Mouse (Mus musculus) neutrophil, adult 5-6 weeks (primary cell): ENCODE measurements around the gene Smarcd3. TPM values are rescaled to one million over a fixed set of nuclear protein-coding genes. Genes with fewer than 3 reads are reported as not detected.
A peak's percentile ranks its signal among the peaks of the same experiment; 100 is the strongest.

ENCODE experiments used
- ATAC-seq: fragments of 151-379, 151-347 bp; 2 replicates; pipeline ENCODE4 v1.8.0; 2017; ENCODE audit warnings: mild to moderate bottlenecking, moderate TSS enrichment; ENCODE audit not compliant: insufficient number of reproducible peaks, poor library complexity, low FRiP score, severe bottlenecking; ENCODE audit errors: extremely low read depth
- total RNA-seq: library from RNA; stranded (forward); fragments of 200-1000 nt; gene quantifications from 2 replicates; pipeline ENCODE4 v1.2.3, GENCODE M21; 2017

Smarcd3 gene
- total RNA-seq, 1 experiment from 2014 or later = 1.0 TPM

DNA sequence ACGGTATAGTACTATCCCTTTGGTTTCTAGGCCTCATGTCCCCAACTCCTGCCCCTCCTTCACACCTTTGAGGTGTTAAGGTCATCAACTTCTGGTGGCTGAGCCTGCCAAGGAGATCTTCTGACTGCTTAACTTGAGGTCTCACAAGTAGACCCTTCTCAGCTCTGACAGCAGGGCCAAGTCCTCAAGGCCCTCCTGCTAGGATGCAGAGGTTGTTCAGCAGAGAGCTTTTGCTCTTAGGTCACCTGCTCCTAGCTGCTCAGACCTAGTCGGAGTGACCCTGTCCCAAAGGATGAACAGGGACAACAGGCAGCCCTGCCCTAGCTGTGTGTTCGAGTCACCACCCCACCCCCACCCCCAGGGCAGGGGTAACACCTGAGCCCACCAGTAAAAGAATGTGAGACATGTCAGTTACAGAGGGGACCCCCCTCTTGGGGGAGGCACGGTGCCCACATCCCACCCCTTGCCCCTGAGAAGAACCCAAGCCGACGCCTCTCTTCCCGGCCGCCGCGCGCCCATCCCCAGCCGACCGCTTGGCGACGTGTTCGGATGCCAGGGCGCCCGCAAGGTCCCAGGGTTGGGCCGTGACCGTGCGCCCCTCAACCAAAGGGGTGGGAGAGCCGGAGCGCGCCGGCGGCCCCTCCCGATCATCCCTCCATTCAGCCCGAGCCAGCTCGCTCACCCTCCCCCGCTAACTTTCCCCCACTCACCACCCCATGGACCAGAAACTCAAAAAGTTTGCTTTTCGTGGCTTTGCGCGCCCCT, 23.0 kb downstream of the Smarcd3 start:
- ATAC-seq = no peak

DNA sequence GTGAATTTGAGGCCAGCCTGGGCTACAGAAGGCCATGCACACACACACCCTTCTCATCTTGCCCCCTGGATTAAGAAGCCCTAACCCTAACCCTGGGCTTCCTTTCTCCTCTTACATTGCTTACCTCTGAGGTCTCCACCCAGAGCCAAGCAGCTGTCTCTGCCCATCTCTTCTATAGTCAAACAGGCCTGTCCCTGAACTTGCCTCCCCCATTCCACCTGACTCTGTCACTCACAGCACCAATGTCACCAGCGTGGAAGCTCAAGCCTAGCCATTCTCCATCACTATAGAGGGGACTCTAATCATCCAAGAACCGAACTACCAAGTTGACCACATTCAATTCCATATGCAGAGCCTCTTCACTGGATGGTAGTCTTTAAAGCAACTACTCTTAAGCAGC, 24.0 kb downstream of the Smarcd3 start:
- ATAC-seq = no peak

GRCm38 (mm10) chr5:24599137-24599536, 25.1 kb downstream of the Smarcd3 start:
- no peak for ATAC-seq

DNA sequence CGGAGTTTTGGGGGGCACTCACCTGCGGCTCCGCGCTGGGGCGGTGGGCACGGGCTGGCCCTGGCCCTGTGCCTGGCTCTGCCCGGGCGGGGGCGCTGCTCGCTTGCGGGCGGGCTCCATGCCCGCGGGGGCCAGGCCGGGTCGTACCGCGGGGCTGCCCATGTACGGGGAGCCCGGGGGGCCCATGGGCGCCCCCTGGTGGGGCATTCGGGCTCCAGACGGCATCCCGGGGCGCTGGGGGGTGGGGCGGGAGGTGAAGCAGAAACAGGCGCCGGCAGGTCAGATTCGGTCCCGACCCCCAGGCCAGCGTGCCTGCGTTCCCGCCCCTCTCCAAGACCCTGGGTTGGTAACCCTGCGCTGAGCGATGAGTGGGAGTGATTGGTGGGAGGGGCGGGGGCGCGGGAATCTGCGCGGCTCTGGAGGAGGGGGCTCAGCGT, 25.6 kb downstream of the Smarcd3 start:
- no peak for ATAC-seq

DNA sequence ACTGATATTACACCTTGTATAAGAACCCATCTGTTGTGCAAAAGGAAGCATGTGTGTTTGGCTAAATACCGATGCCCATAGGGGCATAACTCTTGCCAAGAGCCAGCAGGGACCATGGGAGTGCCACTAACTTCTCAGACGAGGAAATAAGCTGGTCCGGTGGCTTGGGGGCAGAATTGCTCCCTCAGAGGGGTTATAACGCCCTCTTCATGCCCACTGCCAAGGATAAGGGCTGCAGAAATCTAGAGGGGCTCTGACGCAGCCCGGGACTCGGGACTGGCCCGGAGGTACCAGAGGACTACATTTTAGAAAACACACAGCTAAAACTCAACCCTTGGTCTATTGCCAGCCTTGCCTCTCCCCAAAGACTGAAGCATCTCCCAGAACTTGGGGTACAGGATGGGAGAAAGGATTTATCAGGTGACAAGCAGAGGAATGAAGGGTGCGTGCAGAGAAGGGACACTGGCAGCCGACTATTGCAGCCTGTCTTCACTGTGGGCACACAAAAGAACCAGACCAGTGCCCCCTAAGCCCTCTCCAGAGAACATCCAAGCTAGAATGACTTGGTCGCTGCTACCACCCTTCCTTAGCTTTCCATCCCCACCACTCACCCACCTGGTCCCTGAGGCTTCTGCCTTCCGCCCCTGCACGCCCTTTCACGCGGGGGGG, 26.2 kb downstream of the Smarcd3 start:
- ATAC-seq = no peak

DNA sequence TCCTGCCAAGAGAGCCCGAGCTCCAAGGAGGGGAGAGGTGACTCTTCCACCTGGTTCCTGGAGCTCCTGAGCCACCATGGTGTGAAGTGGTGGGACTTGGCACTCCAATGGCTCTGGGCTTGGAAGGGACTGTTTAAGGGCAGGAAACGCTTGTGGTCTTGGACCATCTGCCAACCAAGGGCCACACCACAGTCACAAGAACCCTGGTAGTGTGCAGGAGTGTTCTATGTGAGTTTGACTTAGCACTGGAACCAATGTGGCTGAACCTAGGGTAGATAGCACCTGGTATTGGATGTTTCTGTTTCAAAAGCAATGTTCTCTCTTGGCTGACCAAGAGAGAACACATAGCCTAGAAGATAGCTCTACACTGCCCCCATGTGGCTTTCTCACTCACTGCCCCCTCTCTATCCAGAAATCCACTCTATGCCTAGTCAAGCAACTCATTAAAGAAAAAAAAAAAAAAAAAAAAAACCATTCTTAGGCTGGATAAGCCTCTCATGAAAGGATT, 26.9 kb downstream of the Smarcd3 start:
- peak; percentile 72 for ATAC-seq

DNA sequence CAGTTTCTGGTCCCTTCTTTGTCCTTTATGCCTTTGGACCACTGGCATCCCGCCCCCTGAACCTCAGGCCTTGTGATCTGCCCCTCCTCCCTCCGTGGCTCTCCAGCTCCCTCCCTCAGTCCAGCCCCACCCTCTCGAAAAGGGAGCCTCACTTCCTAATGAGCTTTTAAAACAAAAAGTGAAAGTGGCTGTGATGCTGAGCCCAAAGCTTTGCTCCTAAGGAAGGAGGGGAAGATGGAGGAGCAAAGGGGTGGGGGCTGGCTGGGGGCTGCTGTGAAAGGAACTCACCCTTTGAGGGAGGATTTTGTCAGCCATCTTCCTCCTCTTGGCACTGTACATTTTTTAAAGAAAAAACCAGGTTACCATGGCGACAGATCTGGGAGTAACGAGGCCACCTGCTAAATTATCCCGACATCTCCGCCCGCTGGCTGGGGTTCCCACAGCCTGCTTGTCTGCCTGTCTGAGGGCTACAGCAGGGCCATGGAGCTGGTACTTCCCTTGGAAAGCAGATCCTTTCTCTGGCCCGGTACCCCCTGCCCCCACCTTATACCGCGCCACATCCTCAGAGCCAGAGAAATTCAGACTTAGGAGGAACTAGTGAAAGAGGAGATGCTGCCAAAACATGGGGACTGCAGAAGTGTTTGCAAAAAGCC, 27.6 kb downstream of the Smarcd3 start:
- peak; percentile 34; the same call in 1 of the 2 replicates for ATAC-seq

GRCm38 (mm10) chr5:24595786-24596380, 28.3 kb downstream of the Smarcd3 start:
- no peak for ATAC-seq

DNA sequence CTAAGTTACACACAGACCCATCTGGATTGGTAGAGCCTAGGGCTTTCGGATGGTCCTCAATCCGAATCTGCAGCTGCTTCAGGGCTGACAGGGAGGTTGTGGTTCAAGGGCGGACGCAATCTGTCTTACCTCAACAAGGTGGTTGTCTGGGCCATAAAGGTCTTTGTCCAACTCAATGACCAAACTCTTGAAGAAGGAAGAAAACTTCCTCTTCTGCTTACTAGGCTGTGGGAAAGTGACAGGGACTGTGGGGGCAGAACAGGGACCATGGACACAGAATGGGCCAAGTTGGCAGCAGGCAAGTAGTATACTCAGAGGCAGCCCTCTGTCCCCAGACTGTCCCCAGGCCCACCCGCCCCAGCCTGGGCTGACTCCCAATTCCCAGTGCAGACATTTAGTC, 28.9 kb downstream of the Smarcd3 start:
- ATAC-seq = no peak

- no peak for ATAC-seq
These were observed 29.9 kb downstream of the Smarcd3 start for GRCm38 (mm10) chr5:24594346-24594745.

- ATAC-seq = no peak
These were observed 30.3 kb downstream of the Smarcd3 start for GRCm38 (mm10) chr5:24593928-24594327.

- ATAC-seq = no peak
These were observed 31.0 kb downstream of the Smarcd3 start for GRCm38 (mm10) chr5:24593230-24593629.

GRCm38 (mm10) chr5:24592471-24593160, 31.6 kb downstream of the Smarcd3 start:
- no peak for ATAC-seq

- ATAC-seq = no peak
These were observed 32.3 kb downstream of the Smarcd3 start for GRCm38 (mm10) chr5:24591796-24592470.

DNA sequence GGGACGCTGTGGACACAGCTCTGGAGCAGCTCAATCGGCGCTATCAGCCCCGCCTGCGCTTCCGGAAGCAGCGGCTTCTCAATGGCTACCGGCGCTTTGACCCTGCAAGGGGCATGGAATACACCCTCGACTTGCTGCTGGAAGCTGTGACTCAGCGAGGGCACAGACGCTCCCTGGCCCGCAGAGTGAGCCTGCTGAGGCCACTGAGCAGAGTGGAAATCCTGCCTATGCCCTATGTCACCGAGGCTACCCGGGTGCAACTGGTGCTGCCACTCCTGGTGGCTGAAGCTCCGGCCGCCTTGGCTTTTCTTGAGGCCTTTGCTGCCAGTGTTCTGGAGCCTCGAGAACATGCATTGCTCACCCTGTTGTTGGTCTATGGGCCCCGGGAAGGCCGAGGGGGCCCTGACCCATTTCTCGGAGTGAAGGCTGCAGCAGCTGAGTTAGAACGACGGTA, 32.9 kb downstream of the Smarcd3 start:
- ATAC-seq = no peak

DNA sequence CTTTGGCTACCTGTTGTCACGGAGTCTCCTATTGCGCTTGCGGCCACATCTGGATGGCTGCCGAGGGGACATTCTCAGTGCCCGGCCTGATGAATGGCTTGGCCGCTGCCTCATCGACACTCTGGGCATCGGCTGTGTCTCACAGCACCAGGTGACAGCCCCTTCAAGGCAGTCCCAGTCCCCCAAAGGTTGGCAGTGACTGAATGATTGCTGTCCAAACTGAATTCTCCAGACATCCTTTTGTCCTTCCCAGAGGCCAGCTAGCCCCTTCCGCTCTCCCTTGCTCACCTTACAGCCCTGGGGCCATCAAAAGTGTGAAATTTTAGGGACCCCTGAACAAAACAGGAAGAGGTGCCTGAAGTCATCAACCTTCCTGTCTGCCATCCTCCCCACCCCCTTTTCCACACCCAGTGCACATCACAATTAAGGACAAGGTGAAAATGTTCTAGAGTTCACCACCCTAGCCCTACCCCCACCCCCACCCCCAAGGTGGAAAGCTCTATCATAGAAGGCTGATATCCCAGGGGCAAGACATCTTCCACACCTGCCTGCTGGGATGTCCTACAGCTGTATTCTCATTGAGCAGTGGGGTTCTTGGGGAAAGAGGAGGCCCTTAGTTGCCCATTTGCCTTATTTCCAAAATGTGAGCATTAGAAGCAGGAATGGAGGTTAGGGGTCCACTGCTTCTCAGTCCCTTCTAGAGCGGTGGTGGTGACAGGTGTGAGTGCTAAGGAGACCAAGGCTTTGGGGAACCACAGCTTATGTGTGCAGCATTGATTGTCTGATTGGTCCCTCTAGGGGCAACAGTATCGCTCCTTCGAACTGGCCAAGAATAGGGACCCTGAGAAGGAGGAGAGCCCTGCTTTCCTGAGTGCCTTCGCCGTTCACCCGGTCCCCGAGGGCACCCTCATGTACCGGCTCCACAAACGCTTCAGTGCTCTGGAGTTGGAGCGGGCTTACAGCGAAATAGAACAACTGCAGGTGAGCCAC, 34.4 kb downstream of the Smarcd3 start:
- ATAC-seq = no peak

DNA sequence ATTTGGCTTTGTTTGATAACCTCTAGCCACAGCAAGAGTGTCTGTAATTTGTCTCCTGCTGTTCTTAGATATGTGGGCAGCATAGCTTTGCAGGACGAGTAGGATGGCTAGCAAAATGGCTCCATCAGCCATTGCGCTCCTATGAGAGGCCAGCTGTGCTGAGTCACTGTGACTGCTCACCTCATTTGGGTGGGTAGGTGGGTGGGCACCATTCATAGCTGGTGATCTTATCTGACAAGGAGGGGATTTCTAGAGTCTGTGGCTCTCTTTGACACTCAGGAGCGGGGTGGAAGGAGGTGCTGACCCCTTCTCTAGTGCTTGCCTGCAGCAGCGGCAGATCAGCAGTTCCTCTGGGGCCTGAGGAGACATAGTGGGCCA, 37.0 kb downstream of the Smarcd3 start:
- ATAC-seq = no peak
